8 mouse cellular contexts compared by ENCODE assay signal in genomic region chr17:86814320-86814719, GRCm38 (mm10).
DNase-seq lines count a peak whose midpoint lies in the region.

No protein-coding gene starts in this region.

- no peak overlapping the region for H3K4me3 ChIP-seq in limb, embryonic 10.5 days

- no peaks in the 10 kb centered on the region for H3K27me3 ChIP-seq in limb, embryonic 10.5 days (ENCODE audit: low read depth, poor library complexity, severe bottlenecking)
- H3K27me3 ChIP-seq in splenic B cell, adult 2 months (ENCODE audit: control insufficient read depth, insufficient read depth, low read length, poor library complexity, severe bottlenecking), result no peaks in the 10 kb centered on the region

- WGBS in limb, embryonic 10.5 days, result 39% methylated on average over 1 of the region's 1 CpGs

- no peak overlapping the region for H3K27ac ChIP-seq in limb, embryonic 10.5 days

- H3K36me3 ChIP-seq in limb, embryonic 10.5 days, result no peaks in the 10 kb centered on the region
- H3K36me3 ChIP-seq in splenic B cell, adult 2 months (ENCODE audit: control insufficient read depth, insufficient read depth, low read length, poor library complexity, severe bottlenecking), result no peaks in the 10 kb centered on the region

- H3K9me3 ChIP-seq in limb, embryonic 10.5 days (replicated peaks), result no peaks in the 10 kb centered on the region

- peak; percentile 65 for DNase-seq in adrenal gland, postnatal 10 days
- DNase-seq in adrenal gland, adult 8-10 months, result no peak
- DNase-seq in thymus, postnatal 0 days (ENCODE audit: low spot score), result peak; percentile 26
- DNase-seq in thymus, postnatal 10 days (ENCODE audit: low spot score in 2 of 2), result no peak
- peak; percentile 42 for DNase-seq in limb, embryonic 10.5 days (ENCODE audit: low spot score)
- DNase-seq in splenic B cell, adult 2 months (ENCODE audit: low read depth, low spot score), result peak; percentile 16
- DNase-seq in spleen, postnatal 36 days (ENCODE audit: low spot score in 2 of 2), result no peak
- DNase-seq in gastrocnemius, postnatal 25 days, result no peak

- H3K4me1 ChIP-seq in limb, embryonic 10.5 days, result peaks cover 9% of the 10 kb centered on the region; the same call in 1 of the 2 replicates

Comparison
In these comparisons a context has a peak if more than half of its experiments do, and no peak if none do; other contexts are left out.
1. DNase-seq: peak in adrenal gland, postnatal 10 days (single experiment), thymus, postnatal 0 days (single experiment), limb, embryonic 10.5 days (single experiment) and splenic B cell, adult 2 months (single experiment); none in adrenal gland, adult 8-10 months (single experiment), thymus, postnatal 10 days (0 of 2), spleen, postnatal 36 days (0 of 2) and gastrocnemius, postnatal 25 days (single experiment).